Mouse (Mus musculus) E14TG2a.4 (cell line): ENCODE measurements at regions not wholly inside any gene's neighbourhood (a gene's known extent, or its start where the extent isn't known, plus 50 kb on each side); places are given as distances from the start of the nearest gene placed in this dataset.

ENCODE experiments used
- CTCF ChIP-seq: conservative IDR thresholded peaks from 2 replicates; pipeline ENCODE4 v1.5.1; 2014; ENCODE audit warnings: low read length
- POU5F1 ChIP-seq: IDR thresholded peaks from 2 replicates; pipeline ENCODE4 v1.6.1; 2014; ENCODE audit warnings: low read length, borderline replicate concordance

- no peak for TF ChIP-seq CTCF
- TF ChIP-seq POU5F1: no peak
These were observed 220.7 kb downstream of the Gsdmc2 start for GRCm38 (mm10) chr15:63624249-63624648.
